Mouse (Mus musculus) liver, embryonic 11.5 days (tissue): Measurements from ENCODE around the gene Ppm1g. TPM values are rescaled to one million over a fixed set of nuclear protein-coding genes. Genes with fewer than 3 reads are reported as not detected.

Source experiments
- ATAC-seq: fragments of 200-750 bp; cut with Nextera tagmentation; replicated peaks from 2 replicates; pipeline ENCODE4 v1.8.0; 2017; ENCODE audit warnings: moderate number of reproducible peaks, mild to moderate bottlenecking, moderate TSS enrichment, moderate library complexity; ENCODE audit not compliant: low FRiP score
- DNase-seq: peaks from one replicate; pipeline ENCODE4 v3.0.0-alpha.2; 2017; ENCODE audit warnings: low spot score
- H3K27ac ChIP-seq: fragments of 300-500 bp; sonication (generic); 2 replicates; pipeline ENCODE4 v1.5.1; 2014; ENCODE audit warnings: mild to moderate bottlenecking, low read depth, low read length, control low read depth
- H3K27me3 ChIP-seq: fragments of 300-500 bp; sonication (generic); replicated peaks from 2 replicates; pipeline ENCODE4 v1.6.1; 2014; ENCODE audit warnings: low read length, mixed read lengths; ENCODE audit not compliant: control insufficient read depth, insufficient read depth
- H3K36me3 ChIP-seq: fragments of 300-500 bp; sonication (generic); 2 replicates; pipeline ENCODE4 v1.6.1; 2014; ENCODE audit warnings: mild to moderate bottlenecking, low read length, moderate library complexity, mixed read lengths; ENCODE audit not compliant: control insufficient read depth, insufficient read depth
- H3K4me1 ChIP-seq: fragments of 300-500 bp; sonication (generic); replicated peaks from 2 replicates; pipeline ENCODE4 v1.6.1; 2014; ENCODE audit warnings: low read length, mixed read lengths; ENCODE audit not compliant: control insufficient read depth, insufficient read depth
- H3K4me2 ChIP-seq: fragments of 300-500 bp; sonication (generic); 2 replicates; pipeline ENCODE4 v1.6.1; 2014; ENCODE audit warnings: mild to moderate bottlenecking, control low read depth, moderate library complexity
- H3K4me3 ChIP-seq: fragments of 300-500 bp; sonication (generic); 2 replicates; pipeline ENCODE4 v1.5.1; 2014; ENCODE audit warnings: low read depth, low read length, control low read depth
- H3K9ac ChIP-seq: fragments of 300-500 bp; sonication (generic); 2 replicates; pipeline ENCODE4 v1.6.1; 2014; ENCODE audit warnings: low read depth, low read length, control low read depth
- H3K9me3 ChIP-seq: fragments of 300-500 bp; sonication (generic); 2 replicates; pipeline ENCODE4 v1.6.1; 2016; ENCODE audit warnings: low read length, inconsistent platforms, mixed read lengths; ENCODE audit not compliant: control insufficient read depth
- WGBS: fragments of 180-500 bp; shearing (Covaris S2); extraction: QIAGEN DNeasy Blood & Tissue Kit; methylation state at CpG from one replicate; pipeline ENCODE4 v1.1.7; 2014; 5-methylcytosine and 5-hydroxymethylcytosine counted together
- polyA plus RNA-seq: library from polyadenylated mRNA; unstranded; fragments of >200 nt; fragmentation: Nextera tagmentation; extraction: Ambion mirVana; gene quantifications from 2 replicates; pipeline ENCODE4 v1.2.1, GENCODE M21; 2014

The Ppm1g gene
- polyA plus RNA-seq, 1 experiment from 2014 or later = 220 TPM

DNA sequence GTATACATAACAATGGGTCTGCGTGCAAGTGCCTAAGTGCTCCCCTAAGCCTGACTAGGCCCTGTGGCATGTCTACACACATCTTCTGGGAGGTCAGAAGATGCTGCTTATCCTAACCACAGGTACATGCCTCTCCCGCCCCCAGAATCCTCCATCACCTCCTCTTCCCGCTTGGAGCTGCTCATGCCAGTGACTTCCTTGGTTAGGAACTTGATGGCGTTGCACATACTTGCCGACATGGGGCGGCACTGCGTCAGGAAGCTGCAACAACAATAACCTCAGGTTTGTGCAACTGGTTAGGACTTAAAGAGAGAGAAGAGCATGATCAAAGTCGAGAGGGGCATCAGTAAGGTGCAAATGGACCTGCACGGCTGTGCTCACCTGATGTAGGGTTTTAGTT, 30.3 kb downstream of the Ppm1g start:
- no peak overlapping the region for H3K4me2 ChIP-seq
- no peak for ATAC-seq
- H3K36me3 ChIP-seq = peaks cover 41% of the 10 kb centered on the region
- H3K9me3 ChIP-seq = no peaks in the 10 kb centered on the region
- H3K4me3 ChIP-seq = no peak overlapping the region
- H3K9ac ChIP-seq = no peak overlapping the region
- no peaks in the 10 kb centered on the region for H3K27me3 ChIP-seq
- no peak overlapping the region for H3K27ac ChIP-seq
- no peak for DNase-seq
- 92% methylated on average over 9 of the region's 9 CpGs for WGBS
- H3K4me1 ChIP-seq = peaks cover 13% of the 10 kb centered on the region

DNA sequence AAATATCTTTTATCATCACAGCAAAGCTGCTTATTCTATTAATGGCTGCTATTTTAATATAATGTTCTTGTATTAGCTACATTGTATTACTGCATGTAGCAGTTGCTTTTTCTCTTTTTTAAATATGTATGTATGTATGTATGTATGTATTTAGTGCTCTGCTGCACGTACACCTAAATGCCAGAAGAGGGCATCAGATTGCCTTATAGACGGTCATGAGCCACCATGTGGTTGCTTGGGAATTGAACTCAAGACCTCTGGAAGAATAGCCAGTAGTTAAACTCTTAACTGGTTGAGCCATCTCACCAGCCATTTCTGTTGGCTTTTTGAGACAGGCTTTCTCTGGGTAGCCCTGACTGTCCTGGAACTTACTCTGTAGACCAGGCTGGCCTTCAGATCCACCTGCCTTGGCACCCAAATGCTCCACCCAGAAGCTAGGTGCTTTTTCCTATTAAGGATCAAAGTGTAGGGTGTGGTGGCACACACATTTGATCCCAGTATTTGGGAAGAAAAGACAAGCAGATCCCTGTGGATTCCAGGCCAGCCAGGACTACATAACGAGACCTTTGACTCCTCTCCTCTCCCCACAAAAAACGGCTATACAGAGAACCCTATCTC, 32.2 kb downstream of the Ppm1g start:
- no peak overlapping the region for H3K9ac ChIP-seq
- H3K4me2 ChIP-seq = no peak overlapping the region
- 78% methylated on average over 4 of the region's 4 CpGs for whole genome bisulfite sequencing
- H3K27me3 ChIP-seq = no peaks in the 10 kb centered on the region
- peaks cover 3% of the 10 kb centered on the region for H3K4me1 ChIP-seq
- no peak overlapping the region for H3K27ac ChIP-seq
- no peak overlapping the region for H3K4me3 ChIP-seq
- no peak for ATAC-seq
- H3K9me3 ChIP-seq = no peaks in the 10 kb centered on the region
- no peak for DNase-seq
- peaks cover 36% of the 10 kb centered on the region for H3K36me3 ChIP-seq

DNA sequence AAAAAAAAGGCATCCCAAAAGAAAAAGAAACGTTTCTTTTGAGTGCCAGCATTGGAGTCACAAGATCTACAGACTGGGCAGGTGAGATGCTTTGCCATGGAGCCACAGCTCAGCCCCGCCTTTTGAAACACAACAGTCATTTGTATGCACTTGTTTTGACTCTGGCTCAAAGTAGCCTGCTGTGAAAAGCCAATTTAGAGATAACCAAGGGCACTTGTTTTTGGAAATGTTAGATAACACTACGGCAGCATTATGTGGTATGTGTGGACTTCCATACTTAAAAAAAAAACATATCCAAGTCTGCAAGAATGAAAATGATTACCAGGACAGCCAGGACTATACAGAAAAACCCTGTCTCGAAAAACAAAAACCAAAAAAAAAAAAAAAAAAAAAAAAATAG, 36.8 kb downstream of the Ppm1g start:
- DNase-seq = no peak
- Histone ChIP-seq H3K4me2 (no peak overlapping the region), H3K4me1 (peaks cover 6% of the 10 kb centered on the region; the same call in 1 of the 2 replicates), H3K9me3 (no peaks in the 10 kb centered on the region), H3K27me3 (no peaks in the 10 kb centered on the region), H3K27ac (peak overlapping the region; percentile 41; the same call in 1 of the 2 replicates), H3K36me3 (peaks cover 16% of the 10 kb centered on the region), H3K9ac (no peak overlapping the region), H3K4me3 (no peak overlapping the region)
- WGBS = 34% methylated on average over 4 of the region's 4 CpGs
- ATAC-seq = peak; percentile 66

DNA sequence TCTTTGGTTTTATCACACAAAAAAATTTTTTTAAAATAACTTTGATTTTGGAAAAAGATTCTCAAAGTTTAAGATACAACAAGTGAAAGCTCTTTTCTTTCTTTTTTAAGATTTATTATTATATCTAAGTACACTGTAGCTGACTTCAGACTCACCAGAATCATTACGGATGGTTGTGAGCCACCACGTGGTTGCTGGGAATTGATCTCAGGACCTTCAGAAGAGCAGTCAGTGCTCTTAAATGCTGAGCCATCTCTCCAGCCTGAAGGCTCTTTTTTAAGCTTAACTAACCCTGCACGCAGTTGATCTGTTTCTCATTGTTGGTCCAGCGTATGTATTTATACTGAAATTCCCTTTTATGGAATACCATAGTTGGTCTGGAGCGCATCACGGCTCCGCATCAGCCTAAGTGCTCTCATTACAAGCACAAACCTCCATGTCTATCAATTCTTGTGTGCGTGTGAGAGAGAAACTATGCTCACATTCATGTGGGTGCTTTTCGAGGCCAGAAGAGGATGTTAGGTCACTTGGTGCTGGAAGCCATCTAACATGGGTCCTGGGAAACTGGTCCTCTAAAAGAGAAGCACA, 39.2 kb downstream of the Ppm1g start:
- 92% methylated on average over 9 of the region's 9 CpGs for WGBS
- Histone ChIP-seq H3K4me3 (no peak overlapping the region), H3K4me1 (peaks cover 6% of the 10 kb centered on the region; the same call in 1 of the 2 replicates), H3K27ac (no peak overlapping the region), H3K27me3 (no peaks in the 10 kb centered on the region), H3K9ac (no peak overlapping the region), H3K9me3 (no peaks in the 10 kb centered on the region), H3K4me2 (peak overlapping the region; percentile 91), H3K36me3 (no peaks in the 10 kb centered on the region)
- ATAC-seq = no peak
- DNase-seq = no peak

DNA sequence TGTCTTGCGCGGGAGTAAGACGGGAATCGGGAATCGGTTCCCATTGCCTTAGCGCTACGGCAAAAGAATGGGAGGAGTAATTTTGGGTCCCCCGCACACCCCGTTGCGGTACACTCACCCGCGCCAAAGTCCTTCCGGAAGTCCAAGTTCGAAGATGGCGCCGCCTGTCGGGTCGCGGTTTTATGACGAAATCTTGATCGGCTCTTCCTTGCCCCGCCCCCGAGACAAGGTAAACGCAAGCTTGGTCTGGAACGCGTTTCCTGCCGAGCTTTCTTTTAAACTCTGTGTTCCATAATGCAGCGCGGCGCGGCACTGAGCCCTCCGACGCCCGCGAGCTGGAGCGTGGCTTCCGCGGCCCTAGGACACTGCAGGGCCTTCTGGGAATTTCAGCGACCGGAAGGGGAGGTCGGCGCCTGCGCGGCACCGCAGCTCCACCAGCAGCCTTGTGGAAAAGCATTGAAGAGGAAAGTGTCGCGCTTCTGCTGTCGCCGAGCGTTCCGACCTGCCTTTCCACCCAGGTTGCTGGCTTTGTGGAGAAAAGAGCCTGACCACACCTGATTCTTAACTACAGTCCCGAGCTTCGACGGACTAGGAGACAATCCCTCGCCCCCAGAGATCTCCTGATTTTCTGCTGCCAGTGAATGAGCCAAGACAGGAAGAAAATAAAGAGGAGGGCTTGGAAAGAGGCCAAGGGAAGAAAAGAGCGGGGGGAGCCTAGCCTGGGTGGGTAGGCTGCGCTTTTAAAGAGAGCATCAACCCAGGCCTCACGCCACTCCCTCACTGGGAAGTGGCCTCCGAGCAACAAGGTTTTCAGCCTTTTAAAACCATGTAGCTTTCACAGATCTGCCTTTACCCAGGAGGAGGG, 40.5 kb downstream of the Ppm1g start, which contains the start of the genes Gm29609 and Gtf3c2:
Gene Gm29609 (minus strand): TSS at position 146 of the 865 bp plus-strand sequence.
Gene Gtf3c2 (minus strand): TSS at position 379 of the 865 bp plus-strand sequence.
- DNase-seq = peak; percentile 97

DNA sequence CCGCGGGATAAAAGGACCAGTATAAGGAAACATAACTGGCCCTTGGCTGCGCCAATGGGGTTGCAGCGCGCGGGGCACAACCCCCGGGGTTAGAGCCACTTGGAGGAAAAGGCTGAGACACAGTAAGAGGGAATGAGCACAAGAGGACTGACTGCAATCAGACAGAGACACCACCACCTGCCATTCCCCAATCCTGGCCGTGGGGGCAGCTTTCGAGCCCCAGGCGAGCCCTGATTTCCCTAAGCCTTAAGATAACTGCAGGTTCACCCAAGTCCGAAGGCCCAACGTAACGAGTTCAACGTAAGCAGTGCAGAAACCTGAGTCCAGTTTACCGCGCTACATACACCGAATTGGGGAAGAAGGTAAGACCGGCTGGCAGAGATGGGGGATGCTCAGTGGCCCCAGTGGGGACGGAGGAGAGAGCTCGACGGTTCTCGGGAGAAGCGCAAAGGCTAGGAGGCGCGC, 41.2 kb downstream of the Ppm1g start:
- Histone ChIP-seq H3K27me3 (no peaks in the 10 kb centered on the region), H3K4me2 (peak overlapping the region; percentile 91), H3K4me3 (peak overlapping the region; percentile 96), H3K36me3 (no peaks in the 10 kb centered on the region; the same call in 1 of the 2 replicates), H3K4me1 (peaks cover 6% of the 10 kb centered on the region; the same call in 1 of the 2 replicates), H3K9me3 (no peaks in the 10 kb centered on the region), H3K27ac (peak overlapping the region; percentile 99), H3K9ac (peak overlapping the region; percentile 95)
- ATAC-seq = peak; percentile 67
- no peak for DNase-seq
- under 1% methylated on average over 25 of the region's 25 CpGs for WGBS

More for the DNA sequence above, 40.5 kb downstream of the Ppm1g start, which contains the start of the genes Gm29609 and Gtf3c2:
- under 1% methylated on average over 59 of the region's 59 CpGs for WGBS
- ATAC-seq = peak; percentile 90
- Histone ChIP-seq H3K9ac (peak within 1 kb of the TSS; percentile 95), H3K4me1 (peaks cover 6% of the 10 kb centered on the region; the same call in 1 of the 2 replicates), H3K4me3 (peak within 1 kb of the TSS; percentile 96), H3K9me3 (no peaks in the 10 kb centered on the region), H3K36me3 (no peaks in the 10 kb centered on the region), H3K27ac (peak within 1 kb of the TSS; percentile 99), H3K27me3 (no peaks in the 10 kb centered on the region), H3K4me2 (peak within 1 kb of the TSS; percentile 91)

DNA sequence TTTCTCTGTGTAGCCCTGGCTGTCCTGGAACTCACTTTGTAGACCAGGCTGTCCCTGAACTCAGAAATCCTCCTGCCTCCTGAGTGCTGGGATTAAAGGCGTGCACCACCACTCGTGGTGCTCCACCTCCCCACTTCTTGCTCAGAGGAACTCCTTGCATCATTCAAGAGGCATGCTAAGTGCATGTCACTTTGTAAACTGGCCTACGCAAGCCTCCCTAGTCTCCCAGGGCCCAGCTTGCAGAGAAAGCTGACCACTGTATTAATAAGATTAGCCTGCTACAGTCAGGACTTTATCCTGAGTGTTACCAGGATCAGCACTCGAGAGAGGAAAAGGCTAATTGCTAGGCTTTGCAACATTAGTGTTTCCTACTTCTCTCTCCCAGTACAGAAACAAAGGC, 51.9 kb downstream of the Ppm1g start:
- WGBS = 91% methylated on average over 4 of the region's 4 CpGs
- DNase-seq (no peak), ATAC-seq (no peak)

DNA sequence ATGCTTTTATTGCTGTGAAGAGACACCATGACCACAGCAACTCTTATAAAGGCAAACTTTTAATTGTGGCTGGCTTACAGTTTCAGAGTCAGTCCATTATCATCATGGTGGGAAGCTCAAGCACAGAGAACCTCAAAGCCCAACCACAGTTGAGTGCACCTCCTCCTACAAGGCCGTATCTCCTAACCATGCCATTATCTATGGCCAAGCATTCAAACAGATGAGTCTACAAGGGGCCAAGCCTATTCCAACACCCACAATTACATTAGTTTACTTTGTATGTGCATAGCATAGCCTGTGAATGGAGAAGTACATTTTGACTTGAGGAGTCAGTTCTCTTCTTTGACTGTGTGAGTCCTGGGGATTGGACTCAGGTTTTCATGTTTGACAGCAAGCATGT, 55.6 kb downstream of the Ppm1g start:
- H3K4me1 ChIP-seq = no peaks in the 10 kb centered on the region
- H3K9me3 ChIP-seq = no peaks in the 10 kb centered on the region
- H3K27me3 ChIP-seq = no peaks in the 10 kb centered on the region
- no peak overlapping the region for H3K9ac ChIP-seq
- H3K4me2 ChIP-seq = no peak overlapping the region; the same call in 1 of the 2 replicates
- H3K36me3 ChIP-seq = peaks cover 60% of the 10 kb centered on the region
- ATAC-seq (peak; percentile 82), DNase-seq (no peak)
- H3K4me3 ChIP-seq = no peak overlapping the region
- no peak overlapping the region for H3K27ac ChIP-seq
- 58% methylated on average over 1 of the region's 1 CpGs for WGBS

More for the DNA sequence above, 51.9 kb downstream of the Ppm1g start:
- Histone ChIP-seq H3K9ac (no peak overlapping the region), H3K9me3 (no peaks in the 10 kb centered on the region), H3K4me3 (no peak overlapping the region), H3K4me1 (no peaks in the 10 kb centered on the region), H3K27ac (no peak overlapping the region), H3K27me3 (no peaks in the 10 kb centered on the region), H3K36me3 (peaks cover 70% of the 10 kb centered on the region), H3K4me2 (no peak overlapping the region)
